Mouse (Mus musculus) myocyte (in vitro differentiated cells): ENCODE results near the gene Gpr15. TPM values are rescaled to one million over a fixed set of nuclear protein-coding genes. Genes with fewer than 3 reads are reported as not detected.
A peak's percentile ranks its signal among the peaks of the same experiment; 100 is the strongest.

ENCODE experiments used
- H3K27me3 ChIP-seq: one replicate; pipeline ENCODE4 v1.6.1; 2011; ENCODE audit not compliant: control insufficient read depth, insufficient read depth, insufficient read length
- H3K36me3 ChIP-seq: one replicate; pipeline ENCODE4 v1.6.1; 2011; ENCODE audit not compliant: control insufficient read depth, insufficient read depth
- H3K4me2 ChIP-seq: one replicate; pipeline ENCODE4 v1.6.1; 2011; ENCODE audit warnings: low read depth, control low read depth
- H3K4me3 ChIP-seq: one replicate; pipeline ENCODE4 v1.5.1; 2011; ENCODE audit warnings: mild to moderate bottlenecking, control low read depth, moderate library complexity
- H3K79me2 ChIP-seq: one replicate; pipeline ENCODE4 v1.6.1; 2011; ENCODE audit not compliant: control insufficient read depth, insufficient read depth
- H3ac ChIP-seq: one replicate; pipeline ENCODE4 v1.6.1; 2011; ENCODE audit not compliant: control insufficient read depth, insufficient read length
- CEBPB ChIP-seq: IDR thresholded peaks from 2 replicates; pipeline ENCODE4 v1.6.1; 2011; ENCODE audit warnings: mild to moderate bottlenecking, moderate library complexity; ENCODE audit not compliant: poor library complexity, insufficient read depth, severe bottlenecking
- E2F4 ChIP-seq: IDR thresholded peaks from one replicate; pipeline ENCODE4 v1.6.1; 2011; ENCODE audit warnings: mild to moderate bottlenecking, control low read depth, moderate library complexity; ENCODE audit not compliant: insufficient read depth
- MAX ChIP-seq: IDR thresholded peaks from one replicate; pipeline ENCODE4 v1.6.1; 2011; ENCODE audit warnings: low read depth, mild to moderate bottlenecking, control low read depth
- MYOD1 ChIP-seq, 3 experiments: IDR thresholded peaks; one replicate each; pipeline ENCODE4 v1.6.1; 2011; ENCODE audit warnings: control low read depth in 2 of 3, low read depth in 2 of 3, mild to moderate bottlenecking in 2 of 3, moderate library complexity in 1 of 3; ENCODE audit not compliant: insufficient read length in 2 of 3, control insufficient read depth in 1 of 3
- MYOG ChIP-seq, 3 experiments: IDR thresholded peaks; one replicate each; pipeline ENCODE4 v1.6.1; 2011; ENCODE audit warnings: control low read depth in 2 of 3, low read depth in 2 of 3, mild to moderate bottlenecking in 2 of 3; ENCODE audit not compliant: insufficient read length in 2 of 3, control insufficient read depth in 1 of 3, insufficient read depth in 1 of 3
- POLR2A ChIP-seq: IDR thresholded peaks from one replicate; pipeline ENCODE4 v1.6.1; 2011; ENCODE audit warnings: low read depth, mild to moderate bottlenecking, control low read depth, moderate library complexity; ENCODE audit not compliant: insufficient read length
- POLR2AphosphoS2 ChIP-seq: IDR thresholded peaks from one replicate; pipeline ENCODE4 v1.6.1; 2011; ENCODE audit warnings: low read depth, control low read depth; ENCODE audit not compliant: insufficient read length
- REST ChIP-seq: IDR thresholded peaks from one replicate; pipeline ENCODE4 v1.6.1; 2011; ENCODE audit warnings: mild to moderate bottlenecking, control low read depth, moderate library complexity; ENCODE audit not compliant: insufficient read depth, insufficient read length
- SRF ChIP-seq: IDR thresholded peaks from one replicate; pipeline ENCODE4 v1.6.1; 2011; ENCODE audit warnings: low read depth; ENCODE audit not compliant: control insufficient read depth, insufficient read length
- TCF12 ChIP-seq: IDR thresholded peaks from one replicate; pipeline ENCODE4 v1.6.1; 2011; ENCODE audit warnings: mild to moderate bottlenecking, control low read depth; ENCODE audit not compliant: poor library complexity, insufficient read depth, severe bottlenecking
- TCF3 ChIP-seq: IDR thresholded peaks from one replicate; pipeline ENCODE4 v1.6.1; 2011; ENCODE audit warnings: low read depth, control low read depth; ENCODE audit not compliant: insufficient read length
- USF1 ChIP-seq: IDR thresholded peaks from one replicate; pipeline ENCODE4 v1.6.1; 2011; ENCODE audit warnings: low read depth, mild to moderate bottlenecking, control low read depth, moderate library complexity
- polyA plus RNA-seq: library from polyadenylated mRNA; unstranded; fragments of >200 nt; fragmentation: generic; extraction: Trizol; gene quantifications from one replicate; pipeline ENCODE4 v1.2.1, GENCODE M21; 2012; ENCODE audit warnings: missing spikeins

Gpr15 gene
- polyA plus RNA-seq, 1 experiment = not detected

DNA sequence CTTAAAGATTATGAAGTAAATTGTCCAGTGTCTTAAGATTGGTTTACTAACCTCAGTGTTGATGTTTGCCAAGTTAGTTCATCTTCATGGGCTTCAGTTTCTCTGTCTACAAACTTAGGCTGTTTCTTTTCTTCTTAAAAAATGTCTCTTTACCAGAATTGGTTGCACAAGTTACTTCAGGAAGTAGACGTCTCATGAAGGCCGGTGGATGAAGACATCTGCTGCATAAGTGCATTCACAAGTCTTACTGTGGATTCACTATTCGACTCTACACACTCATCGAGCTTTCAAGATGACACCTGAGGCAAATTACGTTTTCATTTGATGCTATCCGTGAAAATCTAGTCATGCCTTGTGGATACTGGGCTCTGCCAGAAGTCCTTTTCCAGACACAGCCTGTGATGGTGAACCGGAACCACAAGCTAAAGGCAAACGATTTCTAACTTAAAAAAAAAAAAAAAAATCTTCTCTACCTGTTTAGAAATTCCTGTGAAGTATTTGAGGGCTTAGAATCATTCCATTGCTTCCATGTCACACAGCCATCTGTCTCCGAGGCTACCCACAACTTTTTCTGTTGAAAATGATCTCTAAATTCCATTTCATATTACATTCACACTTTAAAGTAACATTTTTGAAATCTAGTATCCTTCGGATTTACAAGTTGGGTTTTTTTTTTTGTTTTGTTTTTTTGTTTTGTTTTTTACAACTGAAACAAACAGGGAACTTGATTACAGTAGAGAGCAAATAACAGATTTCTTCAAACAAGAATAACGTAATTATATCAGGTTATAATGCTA is 8.0 kb upstream of the Gpr15 start:
- peaks cover 18% of the 10 kb centered on the region for H3K79me2 ChIP-seq
- H3K4me2 ChIP-seq = peak overlapping the region; percentile 82
- no peak for TF ChIP-seq SRF
- no peak for TF ChIP-seq MYOD1 (IDR thresholded peaks at IDR 0.05; ENCODE audit: control insufficient read depth in 1 of 3, insufficient read length in 2 of 3, low read depth in 2 of 3)
- TF ChIP-seq TCF3 = no peak
- no peak for TF ChIP-seq USF1
- no peak for TF ChIP-seq MYOG (IDR thresholded peaks at IDR 0.05; ENCODE audit: control insufficient read depth in 1 of 3, insufficient read depth in 1 of 3, insufficient read length in 2 of 3, low read depth in 2 of 3)
- TF ChIP-seq CEBPB = no peak
- no peak for TF ChIP-seq MAX
- no peak for TF ChIP-seq E2F4
- TF ChIP-seq POLR2A = no peak
- no peak for TF ChIP-seq TCF12
- TF ChIP-seq REST = no peak
- TF ChIP-seq POLR2AphosphoS2 = no peak
- H3ac ChIP-seq = no peak overlapping the region
- peaks cover 23% of the 10 kb centered on the region for H3K36me3 ChIP-seq
- peak overlapping the region; percentile 68 for H3K4me3 ChIP-seq
- no peaks in the 10 kb centered on the region for H3K27me3 ChIP-seq

GRCm38 (mm10) chr16:58722292-58722691 is 3.4 kb upstream of the Gpr15 start:
- Histone ChIP-seq H3K4me2 (no peak overlapping the region), H3K27me3 (no peaks in the 10 kb centered on the region), H3K79me2 (no peaks in the 10 kb centered on the region), H3K36me3 (no peaks in the 10 kb centered on the region), H3ac (no peak overlapping the region), H3K4me3 (no peak overlapping the region)
- TF ChIP-seq REST (no peak), CEBPB (no peak)

DNA sequence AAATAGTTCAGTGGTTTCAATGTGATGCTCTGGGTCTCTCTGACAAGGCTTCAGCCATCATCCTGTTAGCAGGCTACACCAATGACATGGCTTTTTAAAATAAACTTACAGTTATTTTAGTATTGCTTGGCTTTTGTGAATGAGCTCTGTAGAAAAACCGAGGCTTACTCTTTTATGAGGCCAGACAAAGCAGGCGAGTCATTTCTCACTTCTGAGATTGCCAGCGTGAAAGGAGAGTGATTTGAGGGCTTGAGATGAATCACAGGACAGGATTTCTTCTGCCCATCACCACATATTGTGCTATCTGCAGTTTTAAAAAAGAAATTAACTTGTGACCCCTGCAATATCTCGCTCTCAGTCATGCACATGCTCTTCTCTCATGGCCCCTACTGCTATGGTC is 3.9 kb downstream of the Gpr15 start:
- Histone ChIP-seq H3K27me3 (no peaks in the 10 kb centered on the region), H3K4me2 (no peak overlapping the region), H3K4me3 (no peak overlapping the region), H3ac (no peak overlapping the region), H3K36me3 (no peaks in the 10 kb centered on the region), H3K79me2 (no peaks in the 10 kb centered on the region)
- TF ChIP-seq REST (no peak), MYOG (IDR thresholded peaks at IDR 0.05; ENCODE audit: control insufficient read depth in 1 of 3, insufficient read depth in 1 of 3, insufficient read length in 2 of 3, low read depth in 2 of 3) (no peak), CEBPB (no peak), TCF3 (no peak), MAX (no peak)

- Histone ChIP-seq H3K79me2 (no peaks in the 10 kb centered on the region), H3ac (no peak overlapping the region), H3K36me3 (no peaks in the 10 kb centered on the region), H3K4me3 (no peak overlapping the region), H3K4me2 (no peak overlapping the region), H3K27me3 (no peaks in the 10 kb centered on the region)
- TF ChIP-seq TCF3 = no peak
- no peak for TF ChIP-seq MYOD1 (IDR thresholded peaks at IDR 0.05; ENCODE audit: control insufficient read depth in 1 of 3, insufficient read length in 2 of 3, low read depth in 2 of 3)
- TF ChIP-seq E2F4 = no peak
- TF ChIP-seq SRF = no peak
- TF ChIP-seq REST = no peak
- no peak for TF ChIP-seq POLR2A
- TF ChIP-seq MYOG (IDR thresholded peaks at IDR 0.05; ENCODE audit: control insufficient read depth in 1 of 3, insufficient read depth in 1 of 3, insufficient read length in 2 of 3, low read depth in 2 of 3) = no peak
- no peak for TF ChIP-seq MAX
- TF ChIP-seq TCF12 = no peak
- TF ChIP-seq CEBPB = no peak
- TF ChIP-seq USF1 = no peak
- no peak for TF ChIP-seq POLR2AphosphoS2
Measured at GRCm38 (mm10) chr16:58713128-58713527, 5.7 kb downstream of the Gpr15 start.

- H3K79me2 ChIP-seq = no peaks in the 10 kb centered on the region
- H3K4me2 ChIP-seq = peak overlapping the region; percentile 59
- TF ChIP-seq TCF3 (no peak), SRF (no peak), E2F4 (no peak), CEBPB (no peak), MYOD1 (IDR thresholded peaks at IDR 0.05; ENCODE audit: control insufficient read depth in 1 of 3, insufficient read length in 2 of 3, low read depth in 2 of 3) (no peak), POLR2AphosphoS2 (no peak), REST (no peak), MYOG (IDR thresholded peaks at IDR 0.05; ENCODE audit: control insufficient read depth in 1 of 3, insufficient read depth in 1 of 3, insufficient read length in 2 of 3, low read depth in 2 of 3) (no peak), POLR2A (no peak), MAX (no peak), USF1 (no peak), TCF12 (no peak)
- no peak overlapping the region for H3ac ChIP-seq
- H3K4me3 ChIP-seq = no peak overlapping the region
- H3K27me3 ChIP-seq = no peaks in the 10 kb centered on the region
- no peaks in the 10 kb centered on the region for H3K36me3 ChIP-seq
Measured at GRCm38 (mm10) chr16:58712221-58712620, 6.6 kb downstream of the Gpr15 start.
